Mouse (Mus musculus) MEL (cell line): ENCODE results near the gene Rtp3.

Experiments used
- EP300 ChIP-seq, 2 experiments: IDR thresholded peaks; 2 replicates each; pipeline ENCODE4 v1.6.1; 2011; ENCODE audit warnings: improper control_type of control experiment in 2 of 2, low read length in 2 of 2, low read depth in 1 of 2, mild to moderate bottlenecking in 1 of 2
- MAZ ChIP-seq: IDR thresholded peaks from 2 replicates; pipeline ENCODE4 v1.6.1; 2012; ENCODE audit warnings: low read depth, mild to moderate bottlenecking, inconsistent platforms, low read length, improper control_type of control experiment

GRCm38 (mm10) chr9:110987331-110987730 is 3.1 kb downstream of the Rtp3 start:
- TF ChIP-seq EP300 (IDR thresholded peaks at IDR 0.05; ENCODE audit: low read depth in 1 of 2, low read length in 2 of 2) (no peak), MAZ (no peak)
